Mouse (Mus musculus) neural tube, embryonic 13.5 days (tissue): ENCODE data around the gene Reep1. TPM values are rescaled to one million over a fixed set of nuclear protein-coding genes. Genes with fewer than 3 reads are reported as not detected.

Source experiments
- ATAC-seq: fragments of 200-750 bp; cut with Nextera tagmentation; 2 replicates; pipeline ENCODE4 v1.8.0; 2017; ENCODE audit warnings: low read depth, mild to moderate bottlenecking, moderate TSS enrichment, moderate library complexity
- H3K27ac ChIP-seq: fragments of 300-500 bp; sonication (generic); replicated peaks from 2 replicates; pipeline ENCODE4 v1.5.1; 2015; ENCODE audit warnings: moderate library complexity, mild to moderate bottlenecking, inconsistent platforms
- H3K27me3 ChIP-seq: fragments of 300-500 bp; sonication (generic); 2 replicates; pipeline ENCODE4 v1.6.1; 2015; ENCODE audit warnings: mild to moderate bottlenecking, inconsistent platforms
- H3K36me3 ChIP-seq: fragments of 300-500 bp; sonication (generic); 2 replicates; pipeline ENCODE4 v1.6.1; 2015; ENCODE audit warnings: mild to moderate bottlenecking, inconsistent platforms
- H3K4me1 ChIP-seq: fragments of 300-500 bp; sonication (generic); replicated peaks from 2 replicates; pipeline ENCODE4 v1.6.1; 2015; ENCODE audit warnings: inconsistent platforms
- H3K4me2 ChIP-seq: fragments of 300-500 bp; sonication (generic); 2 replicates; pipeline ENCODE4 v1.6.1; 2015; ENCODE audit warnings: inconsistent platforms, mild to moderate bottlenecking, moderate library complexity
- H3K4me3 ChIP-seq: fragments of 300-500 bp; sonication (generic); 2 replicates; pipeline ENCODE4 v1.5.1; 2015; ENCODE audit warnings: mild to moderate bottlenecking, inconsistent platforms
- H3K9ac ChIP-seq: fragments of 300-500 bp; sonication (generic); 2 replicates; pipeline ENCODE4 v1.6.1; 2015; ENCODE audit warnings: moderate library complexity, mild to moderate bottlenecking, inconsistent platforms
- H3K9me3 ChIP-seq: fragments of 300-500 bp; sonication (generic); 2 replicates; pipeline ENCODE4 v1.6.1; 2016; ENCODE audit warnings: inconsistent platforms
- WGBS: fragments of 180-500 bp; shearing (Covaris S2); methylation state at CpG from one replicate; pipeline ENCODE4 v1.1.7; 2015; 5-methylcytosine and 5-hydroxymethylcytosine counted together
- polyA plus RNA-seq: library from polyadenylated mRNA; unstranded; fragments of >200 nt; fragmentation: Nextera tagmentation; extraction: Ambion mirVana; gene quantifications from 2 replicates; pipeline ENCODE4 v1.2.1, GENCODE M21; 2015

Reep1 gene
- polyA plus RNA-seq = 248 and 260 TPM in 2 replicates

- 0 out of 2 replicates have a peak, but pooled peaks cover 3% of the 10 kb centered on the region for H3K27me3 ChIP-seq
- H3K36me3 ChIP-seq = peaks cover 13% of the 10 kb centered on the region
- peak; percentile 92 for ATAC-seq
- H3K4me2 ChIP-seq = peak within 1 kb of the TSS; percentile 71
- WGBS = under 1% methylated on average over 78 of the region's 91 CpGs
- H3K9me3 ChIP-seq = no peaks in the 10 kb centered on the region
- peaks cover 38% of the 10 kb centered on the region for H3K4me1 ChIP-seq
- H3K4me3 ChIP-seq = peak within 1 kb of the TSS; percentile 75
- peak within 1 kb of the TSS; percentile 93 for H3K27ac ChIP-seq
- H3K9ac ChIP-seq = peak within 1 kb of the TSS; percentile 97
Observed at GRCm38 (mm10) chr6:71707511-71708501, at the start of gene Reep1. Gene Reep1 (plus strand): TSS chr6:71707561.

- H3K4me2 ChIP-seq = no peak overlapping the region
- H3K4me1 ChIP-seq = no peaks in the 10 kb centered on the region
- 81% methylated on average over 2 of the region's 2 CpGs for WGBS
- no peak overlapping the region for H3K27ac ChIP-seq
- H3K9me3 ChIP-seq = no peaks in the 10 kb centered on the region
- H3K36me3 ChIP-seq = no peaks in the 10 kb centered on the region
- no peak overlapping the region for H3K9ac ChIP-seq
- H3K4me3 ChIP-seq = no peak overlapping the region
- no peak for ATAC-seq
- no peaks in the 10 kb centered on the region for H3K27me3 ChIP-seq
Observed at GRCm38 (mm10) chr6:71658290-71658689, 49.1 kb upstream of the Reep1 start.

- H3K9me3 ChIP-seq = no peaks in the 10 kb centered on the region
- no peaks in the 10 kb centered on the region for H3K4me1 ChIP-seq
- no peak overlapping the region for H3K4me3 ChIP-seq
- H3K4me2 ChIP-seq = no peak overlapping the region
- H3K27ac ChIP-seq = no peak overlapping the region
- no peaks in the 10 kb centered on the region for H3K27me3 ChIP-seq
- ATAC-seq = no peak
- H3K36me3 ChIP-seq = no peaks in the 10 kb centered on the region
- H3K9ac ChIP-seq = no peak overlapping the region
- WGBS = 73% methylated on average over 1 of the region's 1 CpGs
Observed at GRCm38 (mm10) chr6:71664511-71664910, 42.9 kb upstream of the Reep1 start.

- Histone ChIP-seq H3K4me2 (no peak overlapping the region), H3K36me3 (no peaks in the 10 kb centered on the region), H3K9ac (no peak overlapping the region), H3K9me3 (no peaks in the 10 kb centered on the region), H3K27me3 (no peaks in the 10 kb centered on the region; the same call in 1 of the 2 replicates), H3K4me3 (no peak overlapping the region), H3K4me1 (no peaks in the 10 kb centered on the region), H3K27ac (no peak overlapping the region)
- WGBS = 65% methylated on average over 2 of the region's 2 CpGs
- ATAC-seq = no peak
Observed at GRCm38 (mm10) chr6:71673166-71673565, 34.2 kb upstream of the Reep1 start.

- no peaks in the 10 kb centered on the region for H3K27me3 ChIP-seq
- 62% methylated on average over 7 of the region's 7 CpGs for WGBS
- ATAC-seq = no peak
Observed at GRCm38 (mm10) chr6:71678891-71679290, 28.5 kb upstream of the Reep1 start.

GRCm38 (mm10) chr6:71695150-71695549 lies 12.2 kb upstream of the Reep1 start:
- Histone ChIP-seq H3K9ac (no peak overlapping the region), H3K4me2 (no peak overlapping the region), H3K4me3 (no peak overlapping the region), H3K27me3 (no peaks in the 10 kb centered on the region), H3K36me3 (no peaks in the 10 kb centered on the region), H3K27ac (no peak overlapping the region), H3K4me1 (no peaks in the 10 kb centered on the region), H3K9me3 (no peaks in the 10 kb centered on the region)
- 95% methylated on average over 2 of the region's 2 CpGs for WGBS
- ATAC-seq = no peak

More at GRCm38 (mm10) chr6:71678891-71679290, 28.5 kb upstream of the Reep1 start:
- no peak overlapping the region for H3K4me2 ChIP-seq
- H3K36me3 ChIP-seq = no peaks in the 10 kb centered on the region
- H3K4me1 ChIP-seq = no peaks in the 10 kb centered on the region
- no peak overlapping the region for H3K27ac ChIP-seq
- no peak overlapping the region for H3K9ac ChIP-seq
- no peaks in the 10 kb centered on the region for H3K9me3 ChIP-seq
- no peak overlapping the region for H3K4me3 ChIP-seq

- Histone ChIP-seq H3K27me3 (no peaks in the 10 kb centered on the region), H3K9ac (no peak overlapping the region), H3K9me3 (no peaks in the 10 kb centered on the region), H3K4me2 (no peak overlapping the region), H3K4me3 (no peak overlapping the region), H3K36me3 (no peaks in the 10 kb centered on the region), H3K27ac (no peak overlapping the region), H3K4me1 (no peaks in the 10 kb centered on the region)
- 81% methylated on average over 3 of the region's 3 CpGs for WGBS
- ATAC-seq = no peak
Observed at GRCm38 (mm10) chr6:71695599-71695998, 11.8 kb upstream of the Reep1 start.

- 0 out of 2 replicates have a peak, but pooled peaks have one; percentile 17 for ATAC-seq
- WGBS = 76% methylated on average over 12 of the region's 12 CpGs
- Histone ChIP-seq H3K36me3 (peaks cover 12% of the 10 kb centered on the region; the same call in 1 of the 2 replicates), H3K4me2 (peak overlapping the region; percentile 71), H3K4me3 (peak overlapping the region; percentile 75; the same call in 1 of the 2 replicates), H3K27ac (no peak overlapping the region), H3K9me3 (no peaks in the 10 kb centered on the region), H3K9ac (peak overlapping the region; percentile 97; the same call in 1 of the 2 replicates), H3K27me3 (0 out of 2 replicates have a peak, but pooled peaks cover 3% of the 10 kb centered on the region), H3K4me1 (peaks cover 38% of the 10 kb centered on the region)
Observed at GRCm38 (mm10) chr6:71706871-71707270, 490 bp upstream of the Reep1 start.

- peak; percentile 24 for ATAC-seq
- Histone ChIP-seq H3K27me3 (0 out of 2 replicates have a peak, but pooled peaks cover 3% of the 10 kb centered on the region), H3K27ac (peak overlapping the region; percentile 93), H3K4me3 (peak overlapping the region; percentile 75), H3K9ac (peak overlapping the region; percentile 97), H3K4me2 (peak overlapping the region; percentile 71), H3K4me1 (peaks cover 38% of the 10 kb centered on the region), H3K36me3 (peaks cover 13% of the 10 kb centered on the region), H3K9me3 (no peaks in the 10 kb centered on the region)
- WGBS = 3% methylated on average over 3 of the region's 3 CpGs
Observed at GRCm38 (mm10) chr6:71708528-71708927, 1.2 kb downstream of the Reep1 start.

- 94% methylated on average over 3 of the region's 3 CpGs for WGBS
- Histone ChIP-seq H3K4me1 (peaks cover 46% of the 10 kb centered on the region), H3K36me3 (peaks cover 13% of the 10 kb centered on the region), H3K4me2 (peak overlapping the region; percentile 71), H3K4me3 (no peak overlapping the region), H3K27ac (no peak overlapping the region), H3K9ac (no peak overlapping the region), H3K9me3 (no peaks in the 10 kb centered on the region), H3K27me3 (no peaks in the 10 kb centered on the region)
- no peak for ATAC-seq
Observed at GRCm38 (mm10) chr6:71710323-71710722, 3.0 kb downstream of the Reep1 start.

- no peak for ATAC-seq
- Histone ChIP-seq H3K27ac (0 out of 2 replicates have a peak overlapping the region, but pooled peaks have one; percentile 1), H3K36me3 (peaks cover 13% of the 10 kb centered on the region), H3K27me3 (no peaks in the 10 kb centered on the region), H3K9ac (no peak overlapping the region), H3K4me1 (peaks cover 54% of the 10 kb centered on the region), H3K4me2 (no peak overlapping the region), H3K9me3 (no peaks in the 10 kb centered on the region), H3K4me3 (no peak overlapping the region)
- WGBS = 57% methylated on average over 5 of the region's 5 CpGs
Observed at GRCm38 (mm10) chr6:71711201-71711600, 3.8 kb downstream of the Reep1 start.

GRCm38 (mm10) chr6:71713532-71713931 lies 6.2 kb downstream of the Reep1 start:
- WGBS = 80% methylated on average over 2 of the region's 2 CpGs
- H3K27me3 ChIP-seq = no peaks in the 10 kb centered on the region
- H3K9ac ChIP-seq = no peak overlapping the region
- no peak overlapping the region for H3K27ac ChIP-seq
- H3K36me3 ChIP-seq = peaks cover 13% of the 10 kb centered on the region
- no peak for ATAC-seq
- H3K9me3 ChIP-seq = no peaks in the 10 kb centered on the region
- H3K4me1 ChIP-seq = peaks cover 48% of the 10 kb centered on the region
- no peak overlapping the region for H3K4me2 ChIP-seq
- no peak overlapping the region for H3K4me3 ChIP-seq
